Mouse (Mus musculus) G1E (cell line): ENCODE measurements around the gene Foxn2.

Experiments used
- CTCF ChIP-seq: IDR thresholded peaks from 2 replicates; pipeline ENCODE4 v1.5.1; 2012; ENCODE audit warnings: low read depth, low read length, inconsistent platforms, mixed read lengths
- GATA1 ChIP-seq: IDR thresholded peaks from 2 replicates; pipeline ENCODE4 v1.6.1; 2012; ENCODE audit warnings: borderline replicate concordance, low read length, inconsistent platforms, mixed read lengths
- POLR2AphosphoS5 ChIP-seq: IDR thresholded peaks from 2 replicates; pipeline ENCODE4 v1.6.1; 2012; ENCODE audit warnings: low read depth, low read length, inconsistent platforms; ENCODE audit not compliant: insufficient replicate concordance
- TAL1 ChIP-seq: conservative IDR thresholded peaks from 2 replicates; pipeline ENCODE4 v1.6.1; 2012; ENCODE audit warnings: low read depth, low read length, inconsistent platforms, mixed read lengths

DNA sequence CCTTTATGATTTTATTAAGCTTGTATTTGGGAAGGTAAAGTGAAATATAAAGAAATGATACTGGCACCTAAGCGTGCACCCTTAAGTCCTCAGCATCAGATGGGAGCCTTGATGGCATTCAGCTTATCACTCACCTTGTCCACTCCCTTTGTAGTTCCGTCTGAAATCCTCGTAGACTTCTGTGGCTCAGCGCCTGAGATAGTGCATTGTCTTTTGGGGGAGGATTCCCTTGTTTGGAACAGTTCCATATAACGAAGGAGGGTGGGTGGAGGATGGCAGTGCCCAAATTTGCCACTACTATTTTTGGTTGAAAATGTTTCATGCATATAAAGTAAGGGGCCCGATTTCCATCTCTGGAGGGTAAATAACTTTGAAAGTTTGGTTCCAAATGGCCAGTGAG, 90.7 kb downstream of the Foxn2 start:
- TF ChIP-seq CTCF: no peak
- TF ChIP-seq GATA1: no peak
- no peak for TF ChIP-seq TAL1
- TF ChIP-seq POLR2AphosphoS5: no peak
